Mouse (Mus musculus) testis, postnatal 14 days (tissue): ENCODE data around the gene Gm5737.

Experiments
- DNase-seq: peaks from one replicate; pipeline ENCODE4 v3.0.0; 2021; ENCODE audit warnings: low spot score

Gene Gm5737

GRCm38 (mm10) chr7:120878271-120878670 is 66.1 kb downstream of the Gm5737 start:
- DNase-seq: no peak

- DNase-seq: no peak
Measured at GRCm38 (mm10) chr7:120879972-120880371, 67.8 kb downstream of the Gm5737 start.

GRCm38 (mm10) chr7:120880770-120881169 is 68.6 kb downstream of the Gm5737 start:
- no peak for DNase-seq
